Mouse (Mus musculus) G1E (cell line): ENCODE measurements around the gene 9530053A07Rik.

Experiments used
- CTCF ChIP-seq: IDR thresholded peaks from 2 replicates; pipeline ENCODE4 v1.5.1; 2012; ENCODE audit warnings: low read depth, low read length, inconsistent platforms, mixed read lengths
- GATA1 ChIP-seq: IDR thresholded peaks from 2 replicates; pipeline ENCODE4 v1.6.1; 2012; ENCODE audit warnings: borderline replicate concordance, low read length, inconsistent platforms, mixed read lengths
- GATA2 ChIP-seq: IDR thresholded peaks from 2 replicates; pipeline ENCODE4 v1.6.1; 2012; ENCODE audit warnings: low read depth, low read length, inconsistent platforms, borderline replicate concordance
- POLR2AphosphoS5 ChIP-seq: IDR thresholded peaks from 2 replicates; pipeline ENCODE4 v1.6.1; 2012; ENCODE audit warnings: low read depth, low read length, inconsistent platforms; ENCODE audit not compliant: insufficient replicate concordance
- TAL1 ChIP-seq: conservative IDR thresholded peaks from 2 replicates; pipeline ENCODE4 v1.6.1; 2012; ENCODE audit warnings: low read depth, low read length, inconsistent platforms, mixed read lengths

DNA sequence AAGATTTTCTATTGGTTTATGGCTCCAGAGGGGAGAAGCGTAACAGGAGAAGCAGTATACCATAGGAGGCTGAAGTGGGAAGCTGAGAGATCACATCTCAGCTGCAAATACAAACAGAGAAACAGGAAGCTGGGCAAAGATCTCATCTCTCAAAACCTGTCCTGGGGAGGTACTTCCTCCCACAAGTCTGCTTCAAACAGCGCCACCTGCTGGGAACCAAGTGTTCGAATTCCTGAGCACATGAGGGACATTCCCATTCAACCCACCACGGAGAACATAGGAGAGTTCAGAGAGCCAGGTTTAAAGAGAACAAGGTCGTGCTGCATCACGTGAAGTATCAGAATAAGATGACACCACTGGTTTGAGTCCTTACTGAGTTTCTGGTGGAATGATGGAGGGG, 36.1 kb downstream of the 9530053A07Rik start:
- no peak for TF ChIP-seq CTCF
- no peak for TF ChIP-seq POLR2AphosphoS5
- no peak for TF ChIP-seq GATA1
- no peak for TF ChIP-seq TAL1
- no peak for TF ChIP-seq GATA2
